Mouse (Mus musculus): ENCODE measurements around the gene Hoga1. TPM values are rescaled to one million over a fixed set of nuclear protein-coding genes. Genes with fewer than 3 reads are reported as not detected.
A peak's percentile ranks its signal among the peaks of the same experiment; 100 is the strongest.

Gene Hoga1
- polyA plus RNA-seq, 1 experiment from 2014 or later: 8.1 TPM

DNA sequence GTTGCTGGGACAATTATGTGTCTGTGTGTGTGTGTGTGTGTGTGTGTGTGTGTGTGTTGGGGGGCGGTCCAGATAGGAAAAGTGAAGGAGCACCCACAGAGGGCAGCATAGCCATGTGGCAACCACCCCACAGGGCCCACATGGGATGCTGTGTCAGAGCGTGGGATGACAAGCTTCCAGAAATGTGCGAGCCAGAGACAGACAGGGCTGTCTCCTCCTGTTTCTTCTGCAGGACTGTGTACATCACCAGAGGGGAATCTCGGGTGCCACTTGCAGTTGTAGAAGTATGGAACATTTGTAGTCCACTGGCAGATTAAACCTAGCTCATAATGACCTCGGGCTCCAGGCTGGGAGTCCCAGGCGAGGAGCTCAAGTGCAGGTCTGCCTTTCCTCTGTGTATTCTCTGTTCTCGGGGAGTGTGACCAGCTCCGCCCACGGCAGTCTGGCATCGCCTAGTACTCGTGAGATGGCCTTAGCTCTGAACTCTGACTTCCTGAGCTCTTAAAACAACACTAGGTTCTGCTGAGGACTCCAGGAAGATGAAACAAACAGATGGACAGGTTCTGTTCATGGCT lies 10.4 kb upstream of the Hoga1 start:
- Histone ChIP-seq H3K4me2 (no peak overlapping the region), H3K9me3 (ENCODE audit: control insufficient read depth, low read length) (no peaks in the 10 kb centered on the region), H3K4me3 (ENCODE audit: low read depth, low read length) (no peak overlapping the region), H3K4me1 (replicated peaks; ENCODE audit: control insufficient read depth, insufficient read depth, low read length) (peaks cover 6% of the 10 kb centered on the region; the same call in 1 of the 2 replicates), H3K36me3 (ENCODE audit: control insufficient read depth, insufficient read depth, low read length) (no peaks in the 10 kb centered on the region), H3K27ac (ENCODE audit: low read depth, low read length) (no peak overlapping the region), H3K27me3 (replicated peaks; ENCODE audit: control insufficient read depth, insufficient read depth, low read length) (peaks cover 6% of the 10 kb centered on the region; the same call in 1 of the 2 replicates), H3K9ac (ENCODE audit: low read depth, low read length) (no peak overlapping the region)
- no peak for ATAC-seq (replicated peaks; ENCODE audit: low FRiP score)
- no peak for DNase-seq (ENCODE audit: low spot score)
- WGBS: 63% methylated on average over 11 of the region's 11 CpGs

DNA sequence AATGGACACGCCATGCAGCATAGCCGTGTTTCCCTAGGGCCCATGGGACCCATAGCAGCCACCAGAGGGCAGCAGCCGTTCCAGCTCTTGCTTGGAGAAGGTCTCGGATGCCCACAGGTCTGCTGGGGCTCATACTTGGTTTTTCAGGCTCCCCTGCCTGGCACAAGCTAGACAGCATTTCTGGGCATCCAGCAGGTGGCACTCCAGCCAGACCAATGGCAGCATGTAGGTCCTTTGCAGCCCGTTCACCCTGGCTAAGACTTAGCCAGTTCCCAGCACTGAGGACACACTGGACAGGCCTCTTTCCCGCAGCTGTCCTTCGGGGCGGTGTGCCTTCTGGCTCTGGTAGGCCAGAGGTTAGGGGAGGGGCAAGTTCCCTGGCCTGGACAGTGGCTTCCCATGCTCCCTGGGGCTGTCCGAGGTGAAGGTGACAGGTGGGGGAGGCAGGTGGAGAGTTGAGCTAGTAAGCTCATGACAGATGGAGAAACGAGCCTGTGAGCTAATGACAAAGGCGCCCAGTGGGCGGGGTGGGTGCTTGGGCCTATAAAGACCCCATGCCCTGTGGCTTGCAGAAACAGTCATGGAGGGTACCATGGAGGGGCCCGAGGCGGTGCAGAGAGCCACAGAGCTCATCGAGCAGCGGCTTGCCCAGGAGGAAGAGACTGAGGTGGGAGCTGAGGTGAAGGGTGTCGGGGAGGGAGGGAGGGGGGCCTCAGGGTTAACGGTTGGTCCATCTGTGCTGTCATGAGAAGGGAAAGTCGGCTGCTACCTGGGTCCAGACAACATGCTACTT lies 9.8 kb upstream of the Hoga1 start, which contains the start of gene Ankrd2:
Ankrd2 (plus strand) TSS at position 545 of the 793 bp plus-strand sequence.
- peak; percentile 73 for DNase-seq (ENCODE audit: low spot score)
- Histone ChIP-seq H3K9ac (ENCODE audit: low read depth, low read length) (no peak within 1 kb of the TSS), H3K4me3 (ENCODE audit: low read depth, low read length) (no peak within 1 kb of the TSS), H3K27me3 (replicated peaks; ENCODE audit: control insufficient read depth, insufficient read depth, low read length) (peaks cover 9% of the 10 kb centered on the region; the same call in 1 of the 2 replicates), H3K4me1 (replicated peaks; ENCODE audit: control insufficient read depth, insufficient read depth, low read length) (peaks cover 6% of the 10 kb centered on the region; the same call in 1 of the 2 replicates), H3K27ac (ENCODE audit: low read depth, low read length) (no peak within 1 kb of the TSS), H3K4me2 (no peak within 1 kb of the TSS), H3K36me3 (ENCODE audit: control insufficient read depth, insufficient read depth, low read length) (no peaks in the 10 kb centered on the region), H3K9me3 (ENCODE audit: control insufficient read depth, low read length) (no peaks in the 10 kb centered on the region)
- peak; percentile 48 for ATAC-seq (replicated peaks; ENCODE audit: low FRiP score)
- 64% methylated on average over 19 of the region's 19 CpGs for WGBS

DNA sequence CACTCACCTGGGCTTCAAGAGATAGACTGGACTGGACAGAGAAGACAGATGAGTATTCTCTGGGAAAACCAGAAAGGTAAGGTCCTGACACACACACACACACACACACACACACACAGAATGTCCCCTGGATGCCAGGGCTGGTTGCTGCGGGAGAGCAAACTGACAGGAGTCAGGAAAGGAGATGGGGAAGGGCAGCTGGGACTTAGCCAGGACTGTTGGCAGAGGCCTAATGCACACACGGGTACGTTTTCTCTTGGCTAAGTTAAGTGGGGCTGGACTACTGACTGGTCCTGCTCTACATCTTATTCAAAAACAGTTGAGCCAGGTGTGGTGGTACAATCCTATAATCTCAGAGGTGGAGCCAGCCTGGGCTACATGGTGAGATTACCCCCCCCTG lies 9.1 kb upstream of the Hoga1 start:
- Histone ChIP-seq H3K36me3 (ENCODE audit: control insufficient read depth, insufficient read depth, low read length) (no peaks in the 10 kb centered on the region), H3K27ac (ENCODE audit: low read depth, low read length) (no peak overlapping the region), H3K4me1 (replicated peaks; ENCODE audit: control insufficient read depth, insufficient read depth, low read length) (peaks cover 6% of the 10 kb centered on the region; the same call in 1 of the 2 replicates), H3K9ac (ENCODE audit: low read depth, low read length) (no peak overlapping the region), H3K27me3 (replicated peaks; ENCODE audit: control insufficient read depth, insufficient read depth, low read length) (peaks cover 9% of the 10 kb centered on the region; the same call in 1 of the 2 replicates), H3K4me2 (no peak overlapping the region), H3K9me3 (ENCODE audit: control insufficient read depth, low read length) (no peaks in the 10 kb centered on the region), H3K4me3 (ENCODE audit: low read depth, low read length) (no peak overlapping the region)
- no peak for DNase-seq (ENCODE audit: low spot score)
- 82% methylated on average over 3 of the region's 3 CpGs for WGBS
- no peak for ATAC-seq (replicated peaks; ENCODE audit: low FRiP score)

DNA sequence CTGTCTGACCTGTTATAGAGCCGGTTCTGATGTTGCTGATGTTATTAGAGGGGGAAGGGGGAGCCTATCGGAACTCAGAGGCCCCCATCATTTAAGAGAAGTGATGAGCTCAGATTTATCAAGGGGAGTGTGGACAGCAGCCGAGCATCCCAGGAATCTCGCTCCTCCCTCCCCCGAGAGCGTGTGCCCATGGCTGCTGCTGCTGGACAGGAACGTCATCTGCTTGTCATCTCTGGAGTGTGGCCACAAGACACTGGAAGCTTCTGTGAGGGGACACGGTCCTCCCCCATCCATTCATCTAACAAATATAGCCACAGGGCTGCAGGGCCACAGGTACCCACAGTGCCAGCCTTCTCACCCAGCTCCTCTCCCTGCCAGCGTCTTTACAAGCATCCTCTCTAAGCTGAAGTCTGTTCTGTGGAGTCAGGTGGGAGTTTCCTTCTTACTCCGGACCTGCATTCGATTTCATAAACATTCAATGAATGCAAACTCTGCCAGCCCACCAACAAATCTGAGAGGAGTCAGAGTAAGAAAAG lies 8.2 kb upstream of the Hoga1 start:
- peaks cover 9% of the 10 kb centered on the region; the same call in 1 of the 2 replicates for H3K27me3 ChIP-seq (replicated peaks; ENCODE audit: control insufficient read depth, insufficient read depth, low read length)
- no peak overlapping the region for H3K27ac ChIP-seq (ENCODE audit: low read depth, low read length)
- H3K9ac ChIP-seq (ENCODE audit: low read depth, low read length): no peak overlapping the region
- DNase-seq (ENCODE audit: low spot score) (no peak), ATAC-seq (replicated peaks; ENCODE audit: low FRiP score) (no peak)
- no peaks in the 10 kb centered on the region for H3K9me3 ChIP-seq (ENCODE audit: control insufficient read depth, low read length)
- 65% methylated on average over 11 of the region's 11 CpGs for WGBS
- no peak overlapping the region for H3K4me2 ChIP-seq
- peaks cover 6% of the 10 kb centered on the region; the same call in 1 of the 2 replicates for H3K4me1 ChIP-seq (replicated peaks; ENCODE audit: control insufficient read depth, insufficient read depth, low read length)
- H3K36me3 ChIP-seq (ENCODE audit: control insufficient read depth, insufficient read depth, low read length): no peaks in the 10 kb centered on the region
- no peak overlapping the region for H3K4me3 ChIP-seq (ENCODE audit: low read depth, low read length)

DNA sequence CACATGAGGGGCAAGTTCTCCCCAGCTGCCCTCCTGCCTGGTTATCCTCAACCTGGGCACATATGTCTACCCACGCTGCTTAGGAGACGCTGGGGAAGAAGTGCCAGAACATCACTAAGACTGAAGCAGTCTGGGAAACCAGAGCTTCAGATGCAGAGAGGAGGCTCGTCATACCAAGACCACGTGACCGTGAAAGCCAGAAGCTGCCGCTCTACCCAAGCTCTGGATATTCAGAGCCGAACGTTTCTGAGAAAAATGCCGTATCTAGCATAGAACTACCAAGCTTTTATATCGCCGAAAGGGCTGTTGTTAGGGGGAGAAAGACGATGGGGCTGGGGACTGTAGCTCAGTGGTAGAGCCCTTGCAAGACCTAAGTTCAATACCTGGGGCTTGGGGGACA lies 7.1 kb upstream of the Hoga1 start:
- ATAC-seq (replicated peaks; ENCODE audit: low FRiP score) (no peak), DNase-seq (ENCODE audit: low spot score) (no peak)
- Histone ChIP-seq H3K4me3 (ENCODE audit: low read depth, low read length) (no peak overlapping the region), H3K36me3 (ENCODE audit: control insufficient read depth, insufficient read depth, low read length) (no peaks in the 10 kb centered on the region), H3K4me1 (replicated peaks; ENCODE audit: control insufficient read depth, insufficient read depth, low read length) (peaks cover 6% of the 10 kb centered on the region; the same call in 1 of the 2 replicates), H3K27me3 (replicated peaks; ENCODE audit: control insufficient read depth, insufficient read depth, low read length) (peaks cover 9% of the 10 kb centered on the region; the same call in 1 of the 2 replicates), H3K4me2 (no peak overlapping the region), H3K9ac (ENCODE audit: low read depth, low read length) (no peak overlapping the region), H3K9me3 (ENCODE audit: control insufficient read depth, low read length) (no peaks in the 10 kb centered on the region), H3K27ac (ENCODE audit: low read depth, low read length) (no peak overlapping the region)
- WGBS: 82% methylated on average over 12 of the region's 12 CpGs

DNA sequence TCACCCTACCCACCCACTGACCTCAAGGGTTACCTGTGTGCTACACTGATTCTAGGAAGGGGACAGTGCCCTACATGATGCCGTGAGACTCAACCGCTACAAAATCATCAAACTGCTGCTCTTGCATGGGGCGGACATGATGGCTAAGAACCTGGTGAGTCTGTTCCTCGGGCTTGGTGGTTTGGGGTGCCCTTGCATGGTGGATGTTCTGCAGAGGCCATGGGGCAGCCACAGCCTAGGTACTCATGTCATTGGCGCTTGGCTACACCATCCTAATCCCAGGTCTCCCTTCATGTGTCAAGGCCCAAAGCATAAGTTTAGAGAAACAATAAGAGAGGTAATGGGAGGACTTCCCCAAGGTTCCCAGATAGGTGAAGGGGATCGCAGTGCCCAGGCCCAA lies 1.4 kb upstream of the Hoga1 start:
- H3K27me3 ChIP-seq (replicated peaks; ENCODE audit: control insufficient read depth, insufficient read depth, low read length): peaks cover 9% of the 10 kb centered on the region; the same call in 1 of the 2 replicates
- H3K4me2 ChIP-seq: no peak overlapping the region
- no peaks in the 10 kb centered on the region for H3K9me3 ChIP-seq (ENCODE audit: control insufficient read depth, low read length)
- ATAC-seq (replicated peaks; ENCODE audit: low FRiP score) (no peak), DNase-seq (ENCODE audit: low spot score) (no peak)
- no peak overlapping the region for H3K27ac ChIP-seq (ENCODE audit: low read depth, low read length)
- 90% methylated on average over 6 of the region's 6 CpGs for WGBS
- H3K36me3 ChIP-seq (ENCODE audit: control insufficient read depth, insufficient read depth, low read length): no peaks in the 10 kb centered on the region
- no peak overlapping the region for H3K9ac ChIP-seq (ENCODE audit: low read depth, low read length)
- no peaks in the 10 kb centered on the region for H3K4me1 ChIP-seq (replicated peaks; ENCODE audit: control insufficient read depth, insufficient read depth, low read length)
- no peak overlapping the region for H3K4me3 ChIP-seq (ENCODE audit: low read depth, low read length)

DNA sequence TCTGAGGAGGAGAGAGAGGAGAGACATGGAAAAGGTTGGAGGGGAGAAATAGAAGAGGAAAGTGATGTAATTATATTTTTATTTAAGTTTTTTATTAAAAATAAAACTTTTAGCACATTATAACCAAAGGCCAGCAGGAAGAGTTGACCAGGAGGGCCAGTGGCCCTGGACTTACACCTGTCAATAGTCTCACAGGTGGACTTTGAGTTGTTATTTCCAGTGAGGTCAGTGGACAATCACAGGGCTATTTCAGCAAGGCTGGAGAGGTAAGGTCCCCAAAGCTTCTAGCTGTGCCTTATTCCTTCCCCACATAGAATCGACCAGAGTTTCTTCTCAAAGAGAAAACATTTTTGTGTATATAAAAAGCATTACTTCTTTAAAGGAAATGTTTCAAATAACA lies 4.8 kb downstream of the Hoga1 start:
- no peaks in the 10 kb centered on the region for H3K27me3 ChIP-seq (replicated peaks; ENCODE audit: control insufficient read depth, insufficient read depth, low read length)
- H3K36me3 ChIP-seq (ENCODE audit: control insufficient read depth, insufficient read depth, low read length): peaks cover 2% of the 10 kb centered on the region; the same call in 1 of the 2 replicates
- no peak overlapping the region for H3K9ac ChIP-seq (ENCODE audit: low read depth, low read length)
- 73% methylated on average over 1 of the region's 1 CpGs for WGBS
- no peaks in the 10 kb centered on the region for H3K4me1 ChIP-seq (replicated peaks; ENCODE audit: control insufficient read depth, insufficient read depth, low read length)
- no peak overlapping the region for H3K4me2 ChIP-seq
- no peaks in the 10 kb centered on the region for H3K9me3 ChIP-seq (ENCODE audit: control insufficient read depth, low read length)
- no peak overlapping the region for H3K4me3 ChIP-seq (ENCODE audit: low read depth, low read length)
- no peak overlapping the region for H3K27ac ChIP-seq (ENCODE audit: low read depth, low read length)
- ATAC-seq (replicated peaks; ENCODE audit: low FRiP score): no peak
- no peak for DNase-seq (ENCODE audit: low spot score)

DNA sequence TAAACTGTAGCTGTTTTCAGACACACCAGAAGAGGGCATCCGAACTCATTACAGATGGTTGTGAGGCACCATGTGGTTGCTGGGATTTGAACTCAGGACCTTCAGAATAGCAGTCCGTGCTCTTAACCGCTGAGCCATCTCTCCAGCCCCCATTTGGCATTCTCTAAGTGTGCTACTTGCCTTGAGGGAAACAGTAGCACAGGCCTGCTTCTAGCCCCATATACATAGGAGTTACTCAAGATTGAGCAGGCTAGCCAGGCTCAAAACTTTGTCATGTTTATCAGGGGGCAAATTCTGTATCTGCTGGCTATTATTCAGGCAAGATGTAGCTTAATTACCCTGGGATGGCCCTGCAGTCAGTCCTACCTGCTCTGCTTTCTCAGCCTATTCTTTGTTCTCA lies 5.9 kb downstream of the Hoga1 start:
- H3K4me1 ChIP-seq (replicated peaks; ENCODE audit: control insufficient read depth, insufficient read depth, low read length): no peaks in the 10 kb centered on the region
- peaks cover 2% of the 10 kb centered on the region; the same call in 1 of the 2 replicates for H3K36me3 ChIP-seq (ENCODE audit: control insufficient read depth, insufficient read depth, low read length)
- H3K9ac ChIP-seq (ENCODE audit: low read depth, low read length): no peak overlapping the region
- H3K4me3 ChIP-seq (ENCODE audit: low read depth, low read length): no peak overlapping the region
- no peak overlapping the region for H3K27ac ChIP-seq (ENCODE audit: low read depth, low read length)
- H3K27me3 ChIP-seq (replicated peaks; ENCODE audit: control insufficient read depth, insufficient read depth, low read length): no peaks in the 10 kb centered on the region
- WGBS: 85% methylated on average over 3 of the region's 3 CpGs
- DNase-seq (ENCODE audit: low spot score) (no peak), ATAC-seq (replicated peaks; ENCODE audit: low FRiP score) (no peak)
- no peak overlapping the region for H3K4me2 ChIP-seq
- H3K9me3 ChIP-seq (ENCODE audit: control insufficient read depth, low read length): no peaks in the 10 kb centered on the region

Data from liver, embryonic 11.5 days (tissue).